Mouse (Mus musculus) liver, adult (tissue): ENCODE data around the gene Rnase10.

ENCODE experiments used
- GATA4 ChIP-seq: IDR thresholded peaks from 2 replicates; pipeline ENCODE4 v1.6.1; 2014; ENCODE audit warnings: mild to moderate bottlenecking, low read length; ENCODE audit not compliant: insufficient replicate concordance

The Rnase10 gene

DNA sequence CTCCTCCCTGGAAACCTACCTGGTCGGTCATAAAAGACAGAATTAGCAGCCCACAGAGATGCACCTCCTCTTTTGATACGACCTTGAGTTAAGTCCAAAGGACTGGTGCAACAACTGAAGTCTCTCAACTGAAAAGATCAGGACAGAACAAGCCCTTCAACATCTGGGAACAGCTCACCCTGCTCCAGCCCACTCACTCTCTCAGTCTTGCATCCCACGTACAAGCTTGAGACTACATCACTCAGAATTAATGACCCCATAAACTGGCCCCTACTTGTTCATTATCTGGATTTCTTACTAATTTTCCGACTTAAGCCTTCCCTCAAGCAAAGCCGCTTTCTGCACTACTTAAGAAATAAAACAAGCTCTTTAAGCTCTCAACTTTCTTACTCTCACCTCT, 45.6 kb downstream of the Rnase10 start:
- no peak for TF ChIP-seq GATA4

DNA sequence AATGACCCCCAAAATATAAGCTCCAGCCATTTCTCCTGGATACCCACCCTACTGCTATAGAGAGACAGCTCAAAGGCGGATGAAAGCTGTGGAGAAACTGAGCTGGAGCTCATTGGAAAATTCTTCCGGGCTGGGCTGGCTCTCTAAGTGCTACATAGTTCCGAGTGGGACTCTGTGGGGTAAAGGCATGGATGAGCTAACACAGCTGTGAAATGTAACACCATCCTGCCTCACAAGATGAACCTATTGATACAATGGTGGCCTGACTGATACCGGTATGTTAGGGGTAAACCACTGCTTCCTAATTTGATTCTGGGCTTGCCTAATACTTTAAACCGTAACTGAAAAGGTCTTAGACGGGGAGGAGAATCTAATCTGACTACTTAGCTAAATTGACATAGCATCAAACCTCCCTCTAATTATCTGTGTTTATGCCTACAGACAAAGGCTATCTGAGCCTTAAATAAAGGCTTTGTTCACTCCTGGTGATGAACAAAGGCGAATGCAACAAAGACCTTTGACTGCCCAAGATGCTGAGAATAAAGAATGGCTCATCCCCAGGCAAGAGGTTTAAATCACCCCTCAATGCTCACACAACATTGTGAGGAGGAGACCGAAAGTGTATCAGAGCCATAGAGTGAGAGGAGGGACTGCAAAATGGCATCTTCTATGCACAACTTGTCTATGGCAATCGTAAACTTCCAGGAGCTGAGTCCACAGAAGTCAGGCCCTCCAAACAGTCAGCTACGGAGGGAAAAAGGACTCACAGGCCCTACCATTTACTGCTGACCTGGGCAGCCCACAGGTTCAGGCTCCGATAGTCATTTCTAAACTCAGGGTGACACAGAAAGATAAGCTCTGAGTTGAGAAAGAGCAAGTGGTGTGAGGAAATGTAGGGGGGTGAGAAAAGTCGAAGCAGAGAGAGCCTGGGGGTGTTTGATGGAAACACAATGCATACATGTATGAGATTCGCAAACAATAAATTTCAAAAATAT, 47.0 kb downstream of the Rnase10 start:
- no peak for TF ChIP-seq GATA4

DNA sequence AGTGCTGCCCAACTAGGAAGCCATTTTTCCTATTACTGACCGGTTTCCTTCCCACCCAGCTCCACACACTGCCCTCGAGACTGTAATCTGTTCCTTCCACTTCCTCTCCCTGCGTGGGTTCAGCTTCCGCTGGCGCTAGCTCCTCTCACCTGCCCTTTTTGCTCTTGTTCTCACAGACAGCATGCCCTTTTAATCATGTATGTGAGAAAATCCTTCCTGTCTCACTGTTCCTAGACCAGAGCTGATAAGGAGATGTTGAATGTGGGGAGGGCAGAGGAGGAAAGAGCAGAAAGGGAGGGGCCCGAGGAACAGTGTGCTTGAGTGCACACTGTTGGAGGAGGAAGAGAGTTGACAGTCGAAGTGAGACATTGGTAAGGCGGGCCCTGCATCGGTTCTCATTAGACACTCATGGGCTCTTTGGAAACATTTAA, 49.9 kb downstream of the Rnase10 start, which contains the start of gene Rnase12:
Gene Rnase12 (minus strand): TSS at position 261 of the 431 bp plus-strand sequence.
- TF ChIP-seq GATA4 = peak; percentile 78; the same call in 1 of the 2 replicates
